Mouse (Mus musculus) small intestine, adult 2 months (tissue): ENCODE measurements around the gene Stk38l. TPM values are rescaled to one million over a fixed set of nuclear protein-coding genes. Genes with fewer than 3 reads are reported as not detected.
A peak's percentile ranks its signal among the peaks of the same experiment; 100 is the strongest.
"Not testable (repeated sequence)": the region's sequence is repeated elsewhere in the genome, so short reads cannot be mapped to it uniquely, and the experiment has no call there.

Source experiments
- H3K27ac ChIP-seq: fragments of 200-500 bp; 2 replicates; pipeline ENCODE4 v1.5.1; 2012; ENCODE audit warnings: low read depth, low read length, control low read depth, inconsistent platforms; ENCODE audit not compliant: insufficient read depth
- H3K27me3 ChIP-seq: fragments of 200-500 bp; 2 replicates; pipeline ENCODE4 v1.6.1; 2012; ENCODE audit warnings: mild to moderate bottlenecking, moderate library complexity, low read length, inconsistent platforms; ENCODE audit not compliant: control insufficient read depth, insufficient read depth
- H3K36me3 ChIP-seq: fragments of 200-500 bp; 2 replicates; pipeline ENCODE4 v1.6.1; 2012; ENCODE audit warnings: mild to moderate bottlenecking, low read length, control low read depth, inconsistent platforms; ENCODE audit not compliant: control insufficient read depth, insufficient read depth
- H3K4me1 ChIP-seq: fragments of 200-500 bp; 2 replicates; pipeline ENCODE4 v1.6.1; 2012; ENCODE audit warnings: low read length, inconsistent platforms, mixed read lengths; ENCODE audit not compliant: control insufficient read depth, insufficient read depth, insufficient read length
- H3K4me3 ChIP-seq: fragments of 200-500 bp; 2 replicates; pipeline ENCODE4 v1.5.1; 2012; ENCODE audit warnings: low read depth, mild to moderate bottlenecking, control low read depth, inconsistent platforms, low read length, moderate library complexity
- CTCF ChIP-seq: fragments of 200-500 bp; IDR thresholded peaks from 2 replicates; pipeline ENCODE4 v1.5.1; 2012; ENCODE audit warnings: low read depth, mild to moderate bottlenecking, control low read depth, inconsistent platforms, low read length, moderate library complexity, mixed read lengths; ENCODE audit not compliant: insufficient replicate concordance, insufficient read length; ENCODE audit errors: extremely low read depth
- POLR2A ChIP-seq: fragments of 200-500 bp; IDR thresholded peaks from 2 replicates; pipeline ENCODE4 v1.6.1; 2012; ENCODE audit warnings: low read depth, mild to moderate bottlenecking, control low read depth, inconsistent platforms, low read length, moderate library complexity
- WGBS: fragments of 180-500 bp; shearing (Covaris S2); methylation state at CpG from one replicate; pipeline ENCODE4 v1.1.7; 2018; 5-methylcytosine and 5-hydroxymethylcytosine counted together
- polyA plus RNA-seq: library from polyadenylated mRNA; depleted of rRNA; stranded (reverse); fragments of >200 nt; gene quantifications from 2 replicates; pipeline ENCODE4 v1.2.3, GENCODE M21; 2012

Gene Stk38l
- polyA plus RNA-seq, 1 experiment: 1.6 TPM

DNA sequence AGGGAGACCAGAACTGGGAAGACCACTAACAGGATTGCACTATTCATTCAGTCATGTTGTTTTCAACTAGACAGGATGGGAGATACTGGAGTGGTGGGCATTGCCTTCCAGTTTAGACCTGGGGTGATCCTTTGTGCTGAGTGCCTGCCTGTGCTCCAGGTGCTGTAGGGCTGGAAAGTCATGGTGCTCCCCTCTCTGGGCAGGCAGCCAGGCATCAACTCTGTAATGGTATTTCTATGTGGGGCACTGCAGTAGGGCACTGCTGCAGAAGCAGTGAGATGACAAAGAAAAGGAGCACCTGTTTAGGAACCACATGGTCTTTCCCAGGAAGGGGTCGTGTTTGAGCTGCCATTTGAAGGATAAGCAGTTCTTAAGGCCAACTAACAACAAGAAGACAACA is 7.9 kb downstream of the Stk38l start:
- 0% methylated on average over 1 of the region's 1 CpGs for WGBS
- H3K27ac ChIP-seq: no peak overlapping the region
- peaks cover 16% of the 10 kb centered on the region; the same call in 1 of the 2 replicates for H3K4me1 ChIP-seq
- no peak overlapping the region for H3K4me3 ChIP-seq
- no peaks in the 10 kb centered on the region for H3K36me3 ChIP-seq
- H3K27me3 ChIP-seq: no peaks in the 10 kb centered on the region
- TF ChIP-seq POLR2A: no peak
- TF ChIP-seq CTCF: no peak

DNA sequence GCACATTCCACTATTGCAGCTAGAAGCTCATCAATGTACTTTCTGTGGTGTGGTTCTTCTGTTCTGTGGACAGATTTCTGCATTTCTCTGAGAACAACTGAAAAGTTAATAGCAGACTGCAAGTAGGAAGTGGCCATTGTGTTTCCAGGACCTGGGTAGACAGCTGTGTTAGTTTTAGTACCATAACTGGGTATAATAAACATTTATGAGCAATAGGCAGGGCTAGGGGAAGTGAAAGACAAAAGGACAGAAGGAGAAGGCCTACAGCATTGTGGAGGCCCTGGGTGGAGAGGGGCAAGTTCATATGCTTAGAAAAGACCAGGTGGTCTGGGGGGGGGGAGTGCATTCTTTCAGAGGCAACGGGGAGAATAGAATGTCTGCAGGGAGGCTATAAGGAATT is 8.8 kb downstream of the Stk38l start:
- peaks cover 16% of the 10 kb centered on the region; the same call in 1 of the 2 replicates for H3K4me1 ChIP-seq
- TF ChIP-seq CTCF (no peak), POLR2A (no peak)
- 22% methylated on average over 1 of the region's 1 CpGs for WGBS
- peak overlapping the region; percentile 31 for H3K27ac ChIP-seq
- H3K4me3 ChIP-seq: no peak overlapping the region
- H3K27me3 ChIP-seq: no peaks in the 10 kb centered on the region
- no peaks in the 10 kb centered on the region for H3K36me3 ChIP-seq

DNA sequence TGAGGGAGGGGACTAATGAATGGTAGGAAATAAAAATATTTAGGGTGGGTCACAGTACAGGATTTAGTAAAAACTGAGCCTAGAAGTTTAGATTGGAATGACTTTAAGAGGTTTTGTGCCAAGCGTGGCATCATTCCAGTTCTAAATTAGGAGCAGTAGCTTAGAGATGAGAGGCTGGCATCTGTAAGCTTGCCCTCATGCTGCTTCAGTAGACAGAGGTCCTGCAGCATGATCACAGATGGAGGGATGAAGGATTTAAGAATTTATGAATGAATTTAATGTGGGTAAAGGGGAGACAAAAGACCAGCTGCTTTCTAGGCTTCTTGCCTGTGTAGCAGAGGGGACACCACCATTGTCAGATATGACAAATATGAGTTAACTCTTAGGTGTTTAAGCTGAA is 14.1 kb downstream of the Stk38l start:
- WGBS: 75% methylated on average over 1 of the region's 1 CpGs
- Histone ChIP-seq H3K4me3 (no peak overlapping the region), H3K4me1 (peaks cover 2% of the 10 kb centered on the region; the same call in 1 of the 2 replicates), H3K36me3 (no peaks in the 10 kb centered on the region), H3K27me3 (no peaks in the 10 kb centered on the region), H3K27ac (no peak overlapping the region)
- TF ChIP-seq POLR2A (no peak), CTCF (no peak)

DNA sequence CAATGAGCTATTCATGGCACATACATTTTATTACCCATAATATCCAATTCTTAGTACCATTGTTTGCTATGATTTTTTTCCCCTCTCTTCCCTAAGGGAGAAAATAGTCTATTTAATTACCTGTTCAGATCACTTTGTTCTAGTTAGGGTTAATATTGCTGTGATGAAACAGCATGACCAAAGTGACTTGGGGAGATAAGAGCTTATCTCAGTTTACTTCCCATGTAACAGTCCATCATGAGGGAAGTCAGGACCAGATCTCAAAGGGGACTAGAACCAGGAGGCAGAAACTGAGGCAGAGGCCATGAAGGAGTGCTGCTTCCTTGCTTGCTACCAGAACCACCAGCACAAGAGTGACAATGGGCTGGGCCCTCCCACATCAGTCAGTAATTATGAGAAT is 15.9 kb downstream of the Stk38l start:
- TF ChIP-seq POLR2A (no peak), CTCF (no peak)
- no peak overlapping the region for H3K4me3 ChIP-seq
- H3K36me3 ChIP-seq: no peaks in the 10 kb centered on the region
- H3K27ac ChIP-seq: no peak overlapping the region
- no peaks in the 10 kb centered on the region for H3K27me3 ChIP-seq
- H3K4me1 ChIP-seq: no peaks in the 10 kb centered on the region

DNA sequence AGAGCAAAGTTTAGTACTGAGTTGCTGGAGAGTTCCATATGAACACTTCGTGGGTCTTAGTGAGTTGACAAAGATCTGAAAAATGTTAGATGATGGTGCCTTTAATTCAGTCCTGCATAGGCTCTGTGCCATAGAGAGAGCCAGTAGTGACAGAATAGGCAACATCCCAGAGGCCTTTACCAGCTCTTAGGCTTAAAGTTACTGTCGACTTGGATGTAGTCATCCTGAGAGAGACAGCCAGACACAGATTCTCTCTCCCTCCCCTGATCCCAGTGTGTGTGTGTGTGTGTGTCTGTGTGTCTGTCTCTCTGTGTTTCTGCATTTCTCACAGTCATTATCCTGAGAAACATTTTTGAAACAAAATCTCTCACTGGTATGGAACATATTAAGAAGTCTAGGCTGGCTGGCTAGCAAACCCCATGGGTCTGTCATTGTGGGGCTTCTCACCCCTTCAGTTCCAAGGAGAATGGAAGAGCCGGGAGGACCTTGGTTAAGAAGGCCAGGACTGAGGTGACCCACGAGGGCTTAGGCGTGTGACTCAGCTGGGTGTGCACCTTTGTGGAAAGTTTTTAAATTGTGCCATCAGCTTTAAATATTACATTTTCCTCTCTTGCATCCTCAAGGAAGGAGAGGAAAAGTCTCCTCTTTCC is 17.3 kb downstream of the Stk38l start:
- Histone ChIP-seq H3K4me3 (no peak overlapping the region), H3K4me1 (no peaks in the 10 kb centered on the region), H3K27ac (no peak overlapping the region), H3K36me3 (no peaks in the 10 kb centered on the region), H3K27me3 (no peaks in the 10 kb centered on the region)
- TF ChIP-seq POLR2A (no peak), CTCF (no peak)
- whole genome bisulfite sequencing: 73% methylated on average over 5 of the region's 5 CpGs

DNA sequence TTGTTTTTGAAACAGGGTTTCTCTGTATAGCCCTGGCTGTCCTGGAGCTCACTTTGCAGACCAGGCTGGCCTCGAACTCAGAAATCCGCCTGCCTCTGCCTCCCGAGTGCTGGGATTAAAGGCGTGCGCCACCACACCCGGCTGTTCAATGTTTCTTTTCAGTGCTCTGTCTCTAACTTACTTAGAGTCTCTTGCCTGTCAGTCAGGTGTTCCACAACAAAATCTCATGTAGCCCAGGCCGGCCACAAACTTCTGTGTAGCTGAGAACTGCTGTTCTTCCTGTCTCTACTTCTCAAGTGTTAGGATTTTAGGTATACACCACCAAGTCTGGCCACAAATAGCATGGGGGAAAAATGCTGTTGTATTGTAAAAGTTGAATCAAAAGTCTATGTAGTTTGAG is 19.5 kb downstream of the Stk38l start:
- H3K27me3 ChIP-seq, H3K27ac ChIP-seq, H3K4me1 ChIP-seq, H3K4me3 ChIP-seq, H3K36me3 ChIP-seq: not testable (repeated sequence)
- 93% methylated on average over 7 of the region's 7 CpGs for WGBS

DNA sequence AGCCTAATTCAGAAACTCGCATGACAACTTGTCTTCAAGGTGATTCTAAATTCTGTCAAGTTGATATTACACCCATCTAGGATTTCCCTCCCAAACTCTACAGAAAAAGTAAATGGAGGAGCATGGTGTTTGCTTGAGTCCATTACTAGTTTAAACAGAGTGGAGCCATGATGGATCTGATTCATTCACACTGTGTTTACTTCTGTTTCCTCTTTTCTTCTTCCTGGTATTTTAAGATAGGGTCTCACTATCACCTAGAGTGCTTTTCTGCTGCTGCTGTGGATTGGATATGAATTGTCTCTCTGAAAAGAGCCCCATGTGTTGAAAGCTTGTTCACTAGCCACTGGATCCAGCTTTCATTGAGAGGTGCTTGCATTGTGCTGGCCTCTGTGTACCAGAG is 20.4 kb downstream of the Stk38l start:
- H3K4me1 ChIP-seq: no peaks in the 10 kb centered on the region
- no peak overlapping the region for H3K27ac ChIP-seq
- no peak overlapping the region for H3K4me3 ChIP-seq
- 94% methylated on average over 1 of the region's 1 CpGs for WGBS
- no peaks in the 10 kb centered on the region for H3K27me3 ChIP-seq
- H3K36me3 ChIP-seq: no peaks in the 10 kb centered on the region
- TF ChIP-seq POLR2A: no peak
- TF ChIP-seq CTCF: no peak

DNA sequence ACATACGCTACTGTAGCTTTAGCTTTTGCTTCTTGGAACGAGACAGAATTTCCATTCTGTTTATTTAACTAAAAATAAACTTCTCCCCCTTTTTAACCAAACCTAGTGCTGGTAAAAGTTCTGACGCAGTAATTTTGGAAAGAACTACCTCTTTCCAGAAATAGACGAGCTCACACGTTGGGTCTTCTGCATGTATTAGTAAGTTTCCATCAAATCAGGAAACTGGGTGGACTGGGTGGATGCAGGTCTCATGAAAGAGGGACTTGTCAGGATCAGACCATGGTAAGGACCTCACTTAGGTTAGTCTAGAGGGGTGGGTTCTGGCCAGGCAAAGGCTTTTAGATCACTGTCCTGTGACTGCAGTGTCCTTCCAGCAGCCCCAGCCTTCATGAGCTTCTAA is 21.8 kb downstream of the Stk38l start:
- Histone ChIP-seq H3K27me3 (no peaks in the 10 kb centered on the region), H3K4me1 (no peaks in the 10 kb centered on the region), H3K4me3 (no peak overlapping the region), H3K36me3 (no peaks in the 10 kb centered on the region), H3K27ac (no peak overlapping the region)
- TF ChIP-seq CTCF: no peak
- no peak for TF ChIP-seq POLR2A
- WGBS: 74% methylated on average over 5 of the region's 5 CpGs
